Mouse (Mus musculus): ENCODE results near the gene Slc22a4. TPM values are rescaled to one million over a fixed set of nuclear protein-coding genes. Genes with fewer than 3 reads are reported as not detected.
"Not testable (repeated sequence)": the region's sequence is repeated elsewhere in the genome, so short reads cannot be mapped to it uniquely, and the experiment has no call there.

Gene Slc22a4
- polyA plus RNA-seq, 2 experiments: 24.4 to 34.0 TPM

DNA sequence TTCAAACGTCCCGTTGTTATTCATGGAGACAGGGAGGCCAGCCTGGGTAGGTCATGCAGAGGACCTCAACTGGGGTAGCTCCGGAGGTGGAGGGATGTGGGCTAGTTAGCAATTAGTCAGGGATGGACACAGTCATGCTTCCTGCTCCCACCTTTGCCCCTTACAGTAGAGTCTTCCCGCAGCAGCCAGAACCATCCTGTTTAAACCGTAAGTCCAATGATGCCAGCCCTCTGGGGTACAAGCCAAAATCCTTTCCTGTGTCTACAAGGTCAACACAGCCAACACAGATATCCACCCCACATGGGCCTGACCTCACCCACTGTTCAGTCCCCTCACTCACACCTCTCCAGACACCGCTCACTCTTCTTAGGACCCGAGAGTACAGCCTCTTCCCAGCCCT, 23.3 kb upstream of the Slc22a4 start:
- peaks cover 0 to 10% of the 10 kb centered on the region in 2 experiments; a peak in 3 of 4 replicates for H3K4me1 ChIP-seq (replicated peaks; ENCODE audit: control insufficient read depth in 2 of 2, insufficient read depth in 2 of 2, low read length in 1 of 2)
- H3K9me3 ChIP-seq (ENCODE audit: control insufficient read depth, low read length): no peaks in the 10 kb centered on the region
- DNase-seq (ENCODE audit: low read depth in 3 of 3, low spot score in 3 of 3): no peak
- no peak overlapping the region for H3K27ac ChIP-seq
- no peak overlapping the region for H3K4me3 ChIP-seq (ENCODE audit: insufficient read depth in 1 of 2, low read depth in 2 of 2, low read length in 2 of 2)
- TF ChIP-seq EP300 (IDR thresholded peaks at IDR 0.05; ENCODE audit: low read depth) (no peak), CTCF (IDR thresholded peaks at IDR 0.05; ENCODE audit: low read depth) (no peak)
- 65% methylated on average over 7 of the region's 7 CpGs for WGBS (ENCODE audit: insufficient replicate concordance)
- H3K4me2 ChIP-seq (ENCODE audit: low read depth): no peak overlapping the region
- H3K36me3 ChIP-seq (replicated peaks; ENCODE audit: control insufficient read depth, insufficient read depth, low read depth): no peaks in the 10 kb centered on the region
- no peak overlapping the region for H3K9ac ChIP-seq (replicated peaks)
- H3K27me3 ChIP-seq (ENCODE audit: control insufficient read depth, insufficient read depth, low read length): no peaks in the 10 kb centered on the region
- no peak for ATAC-seq (ENCODE audit: insufficient read depth)

- no peak overlapping the region for H3K4me2 ChIP-seq (ENCODE audit: low read depth)
- ATAC-seq (ENCODE audit: insufficient read depth): no peak
These were observed 22.3 kb upstream of the Slc22a4 start for GRCm38 (mm10) chr11:54050205-54050604.

DNA sequence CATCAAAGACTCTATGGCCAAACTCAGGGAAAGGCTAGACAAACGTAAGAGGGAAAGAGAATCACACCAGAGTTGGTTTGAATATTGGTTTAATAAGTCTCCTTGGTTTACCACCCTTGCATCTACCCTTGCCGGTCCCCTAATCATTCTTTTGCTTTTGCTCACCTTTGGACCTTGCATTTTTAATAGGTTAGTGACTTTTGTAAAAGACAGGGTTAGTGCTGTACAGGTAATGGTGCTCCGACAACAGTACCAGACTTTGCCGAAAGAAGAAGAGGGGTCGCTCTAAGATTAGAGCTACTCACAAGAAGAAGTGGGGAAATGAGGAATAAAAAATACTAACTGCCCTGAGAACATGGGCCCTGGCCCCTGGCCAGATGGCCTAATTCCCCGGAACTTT, 12.8 kb upstream of the Slc22a4 start:
- TF ChIP-seq EP300 (IDR thresholded peaks at IDR 0.05; ENCODE audit: low read depth) (no peak), CTCF (IDR thresholded peaks at IDR 0.05; ENCODE audit: low read depth) (no peak)
- H3K27ac ChIP-seq: no peak overlapping the region
- no peak overlapping the region for H3K4me2 ChIP-seq (ENCODE audit: low read depth)
- DNase-seq (ENCODE audit: low read depth in 3 of 3, low spot score in 3 of 3): no peak
- no peaks in the 10 kb centered on the region for H3K4me1 ChIP-seq (replicated peaks; ENCODE audit: control insufficient read depth in 2 of 2, insufficient read depth in 2 of 2, low read length in 1 of 2)
- H3K9ac ChIP-seq (replicated peaks): no peak overlapping the region
- no peak for ATAC-seq (ENCODE audit: insufficient read depth)
- no peaks in the 10 kb centered on the region for H3K27me3 ChIP-seq (ENCODE audit: control insufficient read depth, insufficient read depth, low read length)
- H3K36me3 ChIP-seq (replicated peaks; ENCODE audit: control insufficient read depth, insufficient read depth, low read depth): no peaks in the 10 kb centered on the region
- WGBS (ENCODE audit: insufficient replicate concordance): 80% methylated on average over 6 of the region's 6 CpGs
- H3K9me3 ChIP-seq (ENCODE audit: control insufficient read depth, low read length): no peaks in the 10 kb centered on the region
- H3K4me3 ChIP-seq (ENCODE audit: insufficient read depth in 1 of 2, low read depth in 2 of 2, low read length in 2 of 2): no peak overlapping the region

More at GRCm38 (mm10) chr11:54050205-54050604, 22.3 kb upstream of the Slc22a4 start:
- peaks cover 0 to 10% of the 10 kb centered on the region in 2 experiments; a peak in 3 of 4 replicates for H3K4me1 ChIP-seq (replicated peaks; ENCODE audit: control insufficient read depth in 2 of 2, insufficient read depth in 2 of 2, low read length in 1 of 2)
- whole genome bisulfite sequencing (ENCODE audit: insufficient replicate concordance): 59% methylated on average over 2 of the region's 2 CpGs
- H3K9me3 ChIP-seq (ENCODE audit: control insufficient read depth, low read length): no peaks in the 10 kb centered on the region
- no peak overlapping the region for H3K4me3 ChIP-seq (ENCODE audit: insufficient read depth in 1 of 2, low read depth in 2 of 2, low read length in 2 of 2)
- TF ChIP-seq CTCF (IDR thresholded peaks at IDR 0.05; ENCODE audit: low read depth) (no peak), EP300 (IDR thresholded peaks at IDR 0.05; ENCODE audit: low read depth) (no peak)
- H3K27me3 ChIP-seq (ENCODE audit: control insufficient read depth, insufficient read depth, low read length): no peaks in the 10 kb centered on the region
- no peak for DNase-seq (ENCODE audit: low read depth in 3 of 3, low spot score in 3 of 3)
- H3K36me3 ChIP-seq (replicated peaks; ENCODE audit: control insufficient read depth, insufficient read depth, low read depth): no peaks in the 10 kb centered on the region
- H3K9ac ChIP-seq (replicated peaks): no peak overlapping the region
- no peak overlapping the region for H3K27ac ChIP-seq

DNA sequence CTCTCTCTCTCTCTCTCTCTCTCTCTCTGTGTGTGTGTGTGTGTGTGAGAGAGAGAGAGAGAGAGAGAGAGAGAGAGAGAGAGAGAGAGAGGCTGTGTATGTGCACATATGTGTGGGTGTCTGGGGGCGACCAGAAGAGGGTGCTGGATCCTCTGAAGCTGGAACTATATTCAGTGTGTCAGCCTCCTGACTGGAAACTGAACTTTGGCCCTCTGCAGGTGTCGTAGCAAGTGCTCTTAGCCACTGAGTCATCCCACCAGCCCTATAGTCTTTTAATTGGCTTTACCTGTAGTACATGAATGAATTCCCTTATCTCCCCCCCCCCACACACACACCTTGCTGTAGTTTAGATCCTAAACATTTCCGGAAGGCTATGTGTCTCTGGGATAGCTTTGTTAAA, 5.0 kb upstream of the Slc22a4 start:
- WGBS (ENCODE audit: insufficient replicate concordance): 90% methylated on average over 1 of the region's 3 CpGs
- not testable (repeated sequence) for H3K9ac ChIP-seq (replicated peaks)

GRCm38 (mm10) chr11:54028997-54029396, 1.1 kb upstream of the Slc22a4 start:
- no peak for TF ChIP-seq CTCF (IDR thresholded peaks at IDR 0.05; ENCODE audit: low read depth)
- TF ChIP-seq EP300 (IDR thresholded peaks at IDR 0.05; ENCODE audit: low read depth): no peak
- H3K9ac ChIP-seq (replicated peaks): peak overlapping the region; percentile 99
- WGBS (ENCODE audit: insufficient replicate concordance): 51% methylated on average over 4 of the region's 4 CpGs
- DNase-seq (ENCODE audit: low read depth in 3 of 3, low spot score in 3 of 3) (no peak), ATAC-seq (ENCODE audit: insufficient read depth) (no peak)
- peaks cover 18% of the 10 kb centered on the region for H3K36me3 ChIP-seq (replicated peaks; ENCODE audit: control insufficient read depth, insufficient read depth, low read depth)
- H3K27ac ChIP-seq: peak overlapping the region; percentile 95
- no peaks in the 10 kb centered on the region for H3K27me3 ChIP-seq (ENCODE audit: control insufficient read depth, insufficient read depth, low read length)
- H3K9me3 ChIP-seq (ENCODE audit: control insufficient read depth, low read length): no peaks in the 10 kb centered on the region
- H3K4me1 ChIP-seq (replicated peaks; ENCODE audit: control insufficient read depth in 2 of 2, insufficient read depth in 2 of 2, low read length in 1 of 2): peaks cover 32 to 34% of the 10 kb centered on the region in 2 experiments
- peak overlapping the region; percentile 68 to 96 for H3K4me3 ChIP-seq (ENCODE audit: insufficient read depth in 1 of 2, low read depth in 2 of 2, low read length in 2 of 2)
- peak overlapping the region; percentile 97 for H3K4me2 ChIP-seq (ENCODE audit: low read depth)

More for the DNA sequence above, 5.0 kb upstream of the Slc22a4 start:
- H3K27me3 ChIP-seq (ENCODE audit: control insufficient read depth, insufficient read depth, low read length); H3K4me3 ChIP-seq (ENCODE audit: insufficient read depth in 1 of 2, low read depth in 2 of 2, low read length in 2 of 2); H3K4me2 ChIP-seq (ENCODE audit: low read depth); DNase-seq (ENCODE audit: low read depth in 3 of 3, low spot score in 3 of 3); H3K36me3 ChIP-seq (replicated peaks; ENCODE audit: control insufficient read depth, insufficient read depth, low read depth); H3K9me3 ChIP-seq (ENCODE audit: control insufficient read depth, low read length); H3K27ac ChIP-seq; ATAC-seq (ENCODE audit: insufficient read depth): not testable (repeated sequence)
- H3K4me1 ChIP-seq (replicated peaks; ENCODE audit: control insufficient read depth in 2 of 2, insufficient read depth in 2 of 2, low read length in 1 of 2): peaks cover 19% of the 10 kb centered on the region in 2 experiments
